Mouse (Mus musculus) liver, postnatal 0 days (tissue): ENCODE data around the gene Sox8. TPM values are rescaled to one million over a fixed set of nuclear protein-coding genes. Genes with fewer than 3 reads are reported as not detected.

Experiments
- ATAC-seq: fragments of 200-750 bp; cut with Nextera tagmentation; 2 replicates; pipeline ENCODE4 v1.8.0; 2017; ENCODE audit warnings: mild to moderate bottlenecking, moderate library complexity
- DNase-seq: peaks from one replicate; pipeline ENCODE4 v3.0.0-alpha.2; 2016
- H3K27ac ChIP-seq: fragments of 300-500 bp; sonication (generic); 2 replicates; pipeline ENCODE4 v1.5.1; 2014; ENCODE audit warnings: antibody characterized with exemption, moderate library complexity, mild to moderate bottlenecking, low read depth
- H3K27me3 ChIP-seq: fragments of 300-500 bp; sonication (generic); 2 replicates; pipeline ENCODE4 v1.6.1; 2014; ENCODE audit warnings: low read length, control low read depth, mixed read lengths; ENCODE audit not compliant: insufficient read depth
- H3K36me3 ChIP-seq: fragments of 300-500 bp; sonication (generic); replicated peaks from 2 replicates; pipeline ENCODE4 v1.6.1; 2014; ENCODE audit warnings: mild to moderate bottlenecking, control low read depth, low read length, moderate library complexity, mixed read lengths; ENCODE audit not compliant: insufficient read depth
- H3K4me1 ChIP-seq: fragments of 300-500 bp; sonication (generic); 2 replicates; pipeline ENCODE4 v1.6.1; 2014; ENCODE audit warnings: antibody characterized with exemption, mild to moderate bottlenecking, control low read depth; ENCODE audit not compliant: insufficient read depth
- H3K4me2 ChIP-seq: fragments of 300-500 bp; sonication (generic); 2 replicates; pipeline ENCODE4 v1.6.1; 2014; ENCODE audit warnings: low read depth, mild to moderate bottlenecking, low read length, moderate library complexity, mixed read lengths
- H3K4me3 ChIP-seq: fragments of 300-500 bp; sonication (generic); 2 replicates; pipeline ENCODE4 v1.5.1; 2014; ENCODE audit warnings: low read depth, low read length
- H3K9ac ChIP-seq: fragments of 300-500 bp; sonication (generic); replicated peaks from 2 replicates; pipeline ENCODE4 v1.6.1; 2014; ENCODE audit warnings: mild to moderate bottlenecking, moderate library complexity
- H3K9me3 ChIP-seq: fragments of 300-500 bp; sonication (generic); 2 replicates; pipeline ENCODE4 v1.6.1; 2016; ENCODE audit warnings: mild to moderate bottlenecking, control low read depth, low read length, mixed read lengths
- CTCF ChIP-seq: sonication (generic); IDR thresholded peaks from 2 replicates; pipeline ENCODE4 v1.5.1; 2016; ENCODE audit warnings: antibody characterized with exemption, low read depth
- EP300 ChIP-seq: IDR thresholded peaks from 2 replicates; pipeline ENCODE4 v1.6.1; 2016; ENCODE audit warnings: antibody characterized with exemption, low read depth, mild to moderate bottlenecking
- WGBS: fragments of 180-500 bp; shearing (Covaris S2); extraction: QIAGEN DNeasy Blood & Tissue Kit; methylation state at CpG from one replicate; pipeline ENCODE4 v1.1.7; 2014; ENCODE audit not compliant: insufficient replicate concordance; 5-methylcytosine and 5-hydroxymethylcytosine counted together
- polyA plus RNA-seq: library from polyadenylated mRNA; unstranded; fragments of >200 nt; fragmentation: Nextera tagmentation; extraction: Ambion mirVana; gene quantifications from 2 replicates; pipeline ENCODE4 v1.2.1, GENCODE M21; 2015

Gene Sox8
- polyA plus RNA-seq, 1 experiment from 2014 or later: not detected

DNA sequence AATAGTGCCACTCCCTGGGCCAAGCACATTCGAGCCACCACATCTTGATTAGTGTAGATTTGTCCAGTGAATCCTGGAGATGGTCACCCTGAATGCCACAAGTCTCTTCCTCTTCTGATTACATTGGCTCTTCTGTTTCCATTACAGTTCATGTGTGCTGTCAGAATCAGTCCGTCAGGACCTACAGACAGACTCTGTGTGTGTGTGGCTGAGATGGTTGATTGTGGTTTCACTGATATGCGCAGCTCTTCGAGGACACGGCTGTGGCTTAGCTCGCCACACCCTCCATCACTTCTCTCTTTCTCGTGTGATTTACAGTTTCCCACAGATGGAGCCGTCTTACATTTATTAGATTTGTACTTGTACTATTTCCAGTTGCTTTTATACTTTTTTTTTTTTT lies 13.4 kb upstream of the Sox8 start:
- Histone ChIP-seq H3K4me2 (no peak overlapping the region), H3K36me3 (peaks cover 7% of the 10 kb centered on the region), H3K27ac (no peak overlapping the region), H3K9me3 (no peaks in the 10 kb centered on the region), H3K9ac (no peak overlapping the region), H3K4me1 (peaks cover 8% of the 10 kb centered on the region), H3K4me3 (no peak overlapping the region), H3K27me3 (no peaks in the 10 kb centered on the region)
- 0 out of 2 replicates have a peak, but pooled peaks have one; percentile 11 for ATAC-seq
- no peak for DNase-seq
- 35% methylated on average over 8 of the region's 8 CpGs for WGBS
- TF ChIP-seq CTCF: no peak
- TF ChIP-seq EP300: no peak

DNA sequence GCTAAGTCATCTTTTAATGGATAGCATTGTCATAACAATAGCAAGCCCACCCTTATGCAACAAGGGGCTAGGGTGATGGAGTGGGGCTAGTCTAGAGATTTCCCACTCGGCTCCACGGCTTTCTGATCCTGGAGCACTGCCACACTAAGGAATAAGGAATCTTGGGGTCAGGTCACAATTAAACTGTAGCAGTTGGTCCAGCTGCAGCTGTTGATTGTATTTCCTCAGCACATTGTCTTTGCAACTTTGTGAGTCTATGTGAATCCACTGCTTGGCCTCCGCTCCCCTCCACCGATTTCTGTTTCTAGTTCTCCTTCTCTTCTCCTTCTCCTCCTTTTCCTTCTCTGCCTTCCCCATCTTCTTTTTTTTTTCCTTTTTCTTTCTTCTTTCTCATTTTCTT lies 12.6 kb upstream of the Sox8 start:
- TF ChIP-seq EP300 (no peak), CTCF (no peak)
- H3K27ac ChIP-seq: no peak overlapping the region
- no peak overlapping the region for H3K9ac ChIP-seq
- peaks cover 11% of the 10 kb centered on the region for H3K4me1 ChIP-seq
- H3K36me3 ChIP-seq: peaks cover 2% of the 10 kb centered on the region; the same call in 1 of the 2 replicates
- H3K4me2 ChIP-seq: no peak overlapping the region
- no peak overlapping the region for H3K4me3 ChIP-seq
- ATAC-seq: no peak
- no peaks in the 10 kb centered on the region for H3K27me3 ChIP-seq
- 79% methylated on average over 4 of the region's 4 CpGs for WGBS
- no peak for DNase-seq
- H3K9me3 ChIP-seq: no peaks in the 10 kb centered on the region

DNA sequence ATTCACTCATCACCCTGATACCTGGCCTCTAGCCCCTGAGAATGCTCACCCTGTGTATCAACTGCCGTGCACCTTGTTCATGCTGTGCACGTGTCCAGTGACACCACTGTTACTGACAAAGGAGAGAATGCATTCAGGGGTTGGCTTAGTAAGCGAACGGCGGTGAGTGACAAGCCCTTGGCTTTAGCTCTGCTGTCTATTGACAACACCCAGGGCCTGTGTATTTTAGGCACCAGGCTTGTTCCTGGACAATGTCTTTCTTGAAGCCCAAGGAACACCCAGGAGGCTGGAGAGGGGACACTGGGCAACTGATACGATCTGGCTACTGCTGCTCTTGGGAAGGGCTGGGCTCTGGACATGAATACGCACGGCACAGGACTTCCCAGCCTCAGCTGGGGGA lies 11.6 kb upstream of the Sox8 start:
- peaks cover 11% of the 10 kb centered on the region for H3K4me1 ChIP-seq
- H3K27ac ChIP-seq: no peak overlapping the region
- no peak overlapping the region for H3K4me3 ChIP-seq
- H3K36me3 ChIP-seq: peaks cover 2% of the 10 kb centered on the region; the same call in 1 of the 2 replicates
- H3K9me3 ChIP-seq: no peaks in the 10 kb centered on the region
- no peak overlapping the region for H3K4me2 ChIP-seq
- ATAC-seq (no peak), DNase-seq (no peak)
- H3K9ac ChIP-seq: no peak overlapping the region
- no peaks in the 10 kb centered on the region for H3K27me3 ChIP-seq
- WGBS: 82% methylated on average over 8 of the region's 8 CpGs
- TF ChIP-seq CTCF (no peak), EP300 (no peak)

DNA sequence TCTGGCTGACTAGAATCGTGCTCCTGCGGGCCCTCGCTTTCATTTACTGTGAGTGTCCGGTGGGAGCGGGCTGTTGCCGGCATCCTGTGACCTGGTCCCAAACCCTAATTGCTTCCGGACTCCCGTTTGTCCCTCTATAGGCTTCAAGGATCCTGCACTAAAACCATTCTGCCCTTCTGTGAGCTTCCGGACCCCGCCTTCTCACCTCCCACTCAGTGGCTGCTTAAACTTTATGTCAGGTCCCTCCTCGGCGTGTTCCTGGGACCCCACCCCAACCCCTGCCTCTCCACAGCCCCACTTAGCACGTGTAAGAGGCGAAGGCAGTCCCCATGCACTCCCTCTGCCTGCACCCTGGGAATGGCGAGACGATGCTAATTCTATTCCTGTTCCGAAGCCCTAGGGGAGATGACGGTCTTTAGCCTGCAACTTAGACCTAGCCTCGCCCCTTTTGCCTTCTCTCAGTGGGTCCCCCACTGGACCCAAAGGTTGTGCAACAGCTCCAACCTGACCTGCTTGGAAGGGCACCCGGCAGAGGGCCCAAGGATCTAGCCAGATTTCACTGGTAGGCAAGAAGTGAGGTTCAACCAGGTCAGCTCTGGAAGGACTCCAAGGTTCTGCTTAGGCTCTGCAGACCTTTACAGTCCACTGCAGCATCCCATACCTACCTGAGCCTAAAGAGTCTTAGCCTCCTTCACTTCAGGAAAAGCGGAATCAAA lies 9.0 kb upstream of the Sox8 start:
- Histone ChIP-seq H3K9ac (peak overlapping the region; percentile 71), H3K4me1 (peaks cover 11% of the 10 kb centered on the region), H3K27me3 (peaks cover 4% of the 10 kb centered on the region; the same call in 1 of the 2 replicates), H3K9me3 (no peaks in the 10 kb centered on the region), H3K36me3 (no peaks in the 10 kb centered on the region; the same call in 1 of the 2 replicates), H3K27ac (peak overlapping the region; percentile 64), H3K4me3 (peak overlapping the region; percentile 67), H3K4me2 (peak overlapping the region; percentile 87)
- ATAC-seq (peak; percentile 69), DNase-seq (no peak)
- WGBS: 5% methylated on average over 21 of the region's 21 CpGs
- TF ChIP-seq CTCF (no peak), EP300 (no peak)

DNA sequence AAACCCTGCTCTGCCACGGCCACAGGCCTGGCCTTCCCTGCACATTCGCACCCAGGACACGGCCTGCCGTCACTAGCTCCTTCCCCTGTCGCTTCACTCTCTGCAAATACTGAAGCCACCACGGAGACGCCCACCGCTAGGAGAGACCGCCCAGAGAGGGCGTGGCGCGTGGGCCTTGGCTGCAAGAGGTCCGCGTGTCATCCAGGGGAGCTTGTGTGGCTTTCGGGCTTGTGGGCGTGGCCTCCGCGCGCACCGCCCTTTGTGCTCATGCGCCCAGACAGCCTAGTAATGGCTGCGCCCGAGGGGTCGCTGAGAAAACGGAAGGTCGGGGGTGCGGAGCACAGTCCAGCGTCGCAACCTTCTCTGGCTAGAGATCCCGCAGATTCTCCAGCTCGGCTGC lies 8.4 kb upstream of the Sox8 start, which contains the start of gene Lmf1:
TSS of gene Lmf1 (plus strand) at position 166 of the 400 bp plus-strand sequence.
- Histone ChIP-seq H3K4me1 (peaks cover 11% of the 10 kb centered on the region), H3K4me2 (peak within 1 kb of the TSS; percentile 87), H3K36me3 (no peaks in the 10 kb centered on the region; the same call in 1 of the 2 replicates), H3K9me3 (no peaks in the 10 kb centered on the region), H3K27ac (peak within 1 kb of the TSS; percentile 64), H3K4me3 (peak within 1 kb of the TSS; percentile 67), H3K9ac (peak within 1 kb of the TSS; percentile 71), H3K27me3 (peaks cover 5% of the 10 kb centered on the region; the same call in 1 of the 2 replicates)
- TF ChIP-seq EP300 (no peak), CTCF (peak; percentile 49)
- DNase-seq (peak; percentile 98), ATAC-seq (peak; percentile 98)
- under 1% methylated on average over 31 of the region's 31 CpGs for WGBS

DNA sequence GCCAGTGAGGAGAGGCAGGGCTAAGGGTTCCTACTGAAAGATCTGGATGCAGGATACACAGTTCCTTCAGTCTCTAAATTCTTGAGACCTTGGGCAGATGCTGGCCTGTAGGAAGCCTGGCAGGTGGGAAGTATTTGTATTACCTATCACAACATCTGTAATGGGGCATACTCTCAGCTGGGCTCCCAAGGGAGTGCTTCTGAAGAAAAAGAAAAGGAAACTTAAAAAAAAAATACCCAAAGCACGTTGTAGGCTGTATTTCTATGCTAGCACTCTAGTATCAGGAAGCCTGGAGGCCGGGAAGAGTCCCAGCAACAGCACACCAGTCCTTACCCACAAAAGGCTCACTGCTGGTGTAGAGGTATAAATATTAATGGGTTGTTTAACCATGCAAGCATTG lies 7.2 kb upstream of the Sox8 start:
- Histone ChIP-seq H3K9me3 (no peaks in the 10 kb centered on the region), H3K27ac (no peak overlapping the region), H3K4me1 (peaks cover 9% of the 10 kb centered on the region), H3K27me3 (peaks cover 9% of the 10 kb centered on the region), H3K4me3 (no peak overlapping the region), H3K9ac (no peak overlapping the region), H3K36me3 (no peaks in the 10 kb centered on the region; the same call in 1 of the 2 replicates), H3K4me2 (no peak overlapping the region)
- ATAC-seq (no peak), DNase-seq (no peak)
- WGBS: 54% methylated on average over 2 of the region's 2 CpGs
- TF ChIP-seq CTCF (no peak), EP300 (no peak)
